Mouse (Mus musculus) ovary, adult 18-20 months (tissue): ENCODE measurements around the gene Apbb2.

ENCODE experiments used
- DNase-seq: peaks from one replicate; pipeline ENCODE4 v3.0.0; 2022; ENCODE audit warnings: low spot score, mixed read lengths

Apbb2 gene

DNA sequence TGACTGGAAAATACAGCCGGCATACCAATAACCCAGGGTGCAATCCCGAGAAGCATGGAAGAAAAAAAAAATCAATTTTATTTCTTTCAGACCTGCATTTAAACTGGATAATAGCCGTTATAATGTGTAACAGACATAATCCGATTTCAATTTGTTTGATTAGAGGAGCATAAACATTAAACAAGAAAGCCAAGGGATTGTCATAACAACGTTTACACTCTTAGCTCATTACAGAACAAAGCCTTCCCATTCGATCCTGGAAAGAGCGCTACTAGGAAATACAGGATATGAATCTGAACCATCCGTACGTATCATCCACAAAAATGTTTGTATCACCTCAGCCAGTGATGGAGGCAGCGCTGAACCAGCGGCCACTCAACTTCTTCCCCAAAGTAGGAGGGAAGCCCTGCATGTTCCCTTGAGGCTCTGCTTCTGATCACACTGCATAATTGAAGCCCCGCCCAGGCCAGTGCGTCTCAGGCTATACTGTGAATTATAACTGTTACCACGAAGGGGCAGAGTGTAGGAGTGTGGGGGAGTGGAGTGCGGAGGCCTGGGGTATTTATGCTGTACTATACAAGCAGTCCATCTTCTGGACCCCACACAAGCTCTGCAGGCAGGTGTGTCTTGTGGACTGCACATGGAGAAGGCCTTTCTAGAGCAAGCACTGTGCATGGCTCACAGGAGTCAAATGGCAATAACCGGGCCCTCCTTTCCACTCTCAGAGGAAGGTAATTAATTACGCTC, 278.1 kb downstream of the Apbb2 start:
- no peak for DNase-seq

GRCm38 (mm10) chr5:66338583-66338982, 280.0 kb downstream of the Apbb2 start:
- DNase-seq = no peak

GRCm38 (mm10) chr5:66337969-66338345, 280.6 kb downstream of the Apbb2 start:
- no peak for DNase-seq

DNA sequence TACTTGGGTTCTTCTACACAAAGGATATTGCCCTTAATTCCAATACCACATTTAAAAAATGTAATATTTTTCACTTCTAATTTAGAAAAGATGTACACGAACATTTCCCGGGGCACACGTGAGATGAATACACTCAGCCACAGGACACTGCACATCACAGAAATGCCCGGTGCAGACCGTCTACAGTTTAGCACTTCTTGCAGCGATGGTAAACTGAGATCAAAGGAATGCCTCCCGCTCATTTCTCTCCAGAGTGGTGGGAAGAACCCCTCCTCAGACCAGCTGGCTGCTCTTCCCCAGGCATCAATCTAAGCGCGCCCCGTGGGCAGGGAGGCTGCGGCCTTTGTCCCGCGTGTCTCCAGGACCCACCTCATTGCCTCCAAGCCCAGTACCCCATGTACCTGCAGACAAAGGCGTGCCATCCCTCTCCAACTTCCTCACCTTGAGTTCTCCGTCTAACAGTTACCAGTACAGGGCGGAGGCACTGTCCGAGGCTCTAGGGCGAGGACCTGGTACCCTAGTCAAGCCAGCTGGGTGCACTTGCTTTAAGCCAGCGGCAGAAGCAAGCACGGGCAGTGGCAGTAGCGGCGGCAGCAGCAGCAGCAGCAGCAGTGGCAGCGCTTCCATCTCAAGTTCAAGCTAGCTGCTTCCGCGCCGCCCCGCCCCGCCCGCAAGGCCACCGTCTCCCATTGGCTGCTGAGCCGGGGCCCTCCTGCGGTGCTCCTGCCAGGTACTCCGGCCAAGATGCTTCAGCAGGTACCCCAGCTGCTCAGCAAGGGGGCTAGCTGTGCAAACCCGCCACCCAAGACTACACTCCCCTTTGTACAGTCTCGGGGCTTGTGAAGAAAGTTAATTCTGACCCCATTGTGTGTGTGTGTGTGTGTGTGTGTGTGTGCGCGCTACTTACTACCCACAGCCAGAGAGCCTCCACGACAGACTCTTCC, 281.3 kb downstream of the Apbb2 start:
- peak; percentile 38 for DNase-seq

GRCm38 (mm10) chr5:66330806-66331205, 287.8 kb downstream of the Apbb2 start:
- DNase-seq = no peak

GRCm38 (mm10) chr5:66328766-66329165, 289.8 kb downstream of the Apbb2 start:
- no peak for DNase-seq

- DNase-seq = no peak
These were observed 290.4 kb downstream of the Apbb2 start for GRCm38 (mm10) chr5:66327949-66328726.

DNA sequence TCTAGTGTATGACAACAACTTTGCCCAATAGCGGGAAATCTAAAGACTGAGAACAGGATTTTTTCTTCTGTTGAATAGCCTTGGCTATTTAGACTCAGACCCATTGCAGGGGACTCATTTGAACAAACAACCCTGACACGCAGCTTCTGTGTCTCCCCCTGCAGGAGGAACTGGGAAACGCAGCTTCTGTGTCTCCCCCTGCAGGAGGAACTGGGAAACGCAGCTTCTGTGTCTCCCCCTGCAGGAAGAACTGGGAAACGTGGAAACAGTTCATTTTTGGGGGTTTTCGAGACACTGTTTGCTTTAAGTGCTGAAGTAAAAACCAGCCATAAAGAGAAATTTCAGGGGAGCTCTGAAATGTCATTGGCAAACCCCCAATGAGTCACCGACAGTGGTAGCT, 292.2 kb downstream of the Apbb2 start:
- DNase-seq = no peak

DNA sequence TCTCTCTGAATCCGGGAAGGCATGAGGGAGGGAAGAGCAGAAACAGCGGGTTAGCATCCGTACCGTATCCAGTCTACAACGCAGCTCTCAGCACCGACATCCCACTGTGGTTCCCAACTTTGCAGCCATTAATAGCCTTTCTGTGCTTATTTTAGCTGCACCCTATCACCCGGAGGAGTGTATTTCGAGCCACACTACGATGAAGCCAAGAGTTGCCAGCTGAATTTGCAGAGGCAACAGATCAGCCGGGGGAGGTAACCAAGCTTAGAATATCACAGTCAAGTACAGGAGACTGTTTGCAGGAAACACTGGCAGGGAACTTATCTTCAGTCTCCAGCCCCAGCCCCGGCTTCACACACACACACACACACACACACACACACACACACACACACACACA, 295.0 kb downstream of the Apbb2 start:
- no peak for DNase-seq

DNA sequence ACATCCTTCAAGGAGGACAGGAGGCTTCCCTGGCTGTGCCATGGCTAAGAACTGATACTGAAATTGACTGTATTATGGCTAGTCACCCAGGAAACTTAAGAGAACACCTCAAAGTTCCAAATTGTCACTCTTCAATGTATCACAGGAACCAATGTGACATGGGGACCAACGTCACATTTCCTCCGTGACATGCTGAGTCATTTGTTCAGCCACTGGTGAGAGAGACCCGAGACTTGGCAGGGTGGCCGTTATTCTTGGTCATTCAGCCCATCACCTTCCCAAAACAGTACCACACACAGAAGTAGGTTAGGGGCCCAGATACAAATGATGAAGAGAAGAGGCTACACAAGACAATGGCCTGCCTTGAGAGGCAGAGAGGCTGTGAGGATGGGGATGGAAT, 295.5 kb downstream of the Apbb2 start:
- DNase-seq = no peak

DNA sequence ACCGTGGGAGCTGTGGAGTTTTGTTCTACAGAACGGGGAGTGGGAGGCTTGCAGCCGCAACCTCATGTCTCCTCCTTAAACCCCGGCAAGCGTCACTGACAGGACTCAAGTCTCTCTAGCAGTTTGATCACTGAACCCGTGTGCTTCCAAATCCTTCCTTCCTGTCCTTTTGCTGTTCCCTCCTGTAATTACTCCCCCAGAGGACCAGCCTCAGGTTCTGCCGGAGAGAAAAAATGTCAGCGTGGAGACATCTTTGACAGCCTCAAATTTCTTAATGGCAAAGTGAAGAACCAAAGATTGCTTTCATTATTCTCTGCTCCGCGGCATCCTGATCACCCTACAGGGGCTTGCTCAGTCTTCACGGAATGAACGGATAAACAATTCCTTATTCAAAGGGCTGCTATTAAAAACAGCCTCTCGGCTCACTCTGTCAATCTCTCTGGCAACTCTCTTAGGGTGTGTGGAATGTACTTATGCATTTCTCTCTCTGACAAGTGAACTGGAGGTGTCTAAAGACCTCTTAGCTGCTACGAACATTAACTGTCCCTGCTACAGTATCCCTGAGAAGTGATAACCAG, 298.7 kb downstream of the Apbb2 start:
- no peak for DNase-seq

GRCm38 (mm10) chr5:66319341-66319740, 299.2 kb downstream of the Apbb2 start:
- no peak for DNase-seq

DNA sequence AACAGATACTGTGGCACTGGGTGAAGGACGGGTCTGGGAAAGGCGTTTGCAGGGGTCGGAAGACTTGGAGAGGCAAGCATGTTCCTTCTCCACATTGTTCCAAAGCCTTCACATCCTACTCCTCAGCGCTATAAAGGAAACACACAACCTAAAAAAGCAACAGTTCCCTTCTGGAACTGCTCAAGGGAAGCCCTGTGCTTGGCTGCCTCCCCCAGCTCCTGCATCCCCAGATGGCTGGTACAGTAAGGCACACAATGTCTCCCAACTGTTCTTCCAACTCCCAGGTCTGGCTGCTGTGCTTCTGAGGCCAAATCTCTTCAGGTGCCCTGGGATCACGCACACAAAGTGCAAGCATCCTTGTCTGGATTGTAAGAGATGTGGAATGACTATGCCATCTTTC, 302.8 kb downstream of the Apbb2 start:
- DNase-seq = no peak

- DNase-seq = no peak
These were observed 307.8 kb downstream of the Apbb2 start for GRCm38 (mm10) chr5:66310806-66311205.

DNA sequence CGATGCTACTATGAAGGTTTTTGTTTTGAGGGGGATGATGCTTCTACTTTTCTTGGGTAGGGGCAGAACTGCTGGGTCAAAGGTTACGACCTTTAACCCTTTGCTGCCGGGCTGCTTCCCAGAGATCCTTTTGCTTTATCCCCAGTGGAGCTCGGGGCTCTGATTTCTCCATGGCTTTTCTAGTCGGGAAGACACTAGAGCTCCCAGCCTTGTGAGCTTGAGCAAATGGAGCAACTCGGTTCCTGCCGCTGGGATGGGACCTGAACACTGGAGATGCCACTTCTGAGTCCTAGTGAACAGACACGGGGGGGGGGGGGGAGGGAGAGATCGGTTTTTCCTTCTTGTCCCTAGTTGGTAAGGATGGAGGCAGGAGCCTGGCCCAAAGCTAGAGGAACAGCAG, 308.3 kb downstream of the Apbb2 start:
- no peak for DNase-seq

GRCm38 (mm10) chr5:66305511-66305910, 313.1 kb downstream of the Apbb2 start:
- no peak for DNase-seq

DNA sequence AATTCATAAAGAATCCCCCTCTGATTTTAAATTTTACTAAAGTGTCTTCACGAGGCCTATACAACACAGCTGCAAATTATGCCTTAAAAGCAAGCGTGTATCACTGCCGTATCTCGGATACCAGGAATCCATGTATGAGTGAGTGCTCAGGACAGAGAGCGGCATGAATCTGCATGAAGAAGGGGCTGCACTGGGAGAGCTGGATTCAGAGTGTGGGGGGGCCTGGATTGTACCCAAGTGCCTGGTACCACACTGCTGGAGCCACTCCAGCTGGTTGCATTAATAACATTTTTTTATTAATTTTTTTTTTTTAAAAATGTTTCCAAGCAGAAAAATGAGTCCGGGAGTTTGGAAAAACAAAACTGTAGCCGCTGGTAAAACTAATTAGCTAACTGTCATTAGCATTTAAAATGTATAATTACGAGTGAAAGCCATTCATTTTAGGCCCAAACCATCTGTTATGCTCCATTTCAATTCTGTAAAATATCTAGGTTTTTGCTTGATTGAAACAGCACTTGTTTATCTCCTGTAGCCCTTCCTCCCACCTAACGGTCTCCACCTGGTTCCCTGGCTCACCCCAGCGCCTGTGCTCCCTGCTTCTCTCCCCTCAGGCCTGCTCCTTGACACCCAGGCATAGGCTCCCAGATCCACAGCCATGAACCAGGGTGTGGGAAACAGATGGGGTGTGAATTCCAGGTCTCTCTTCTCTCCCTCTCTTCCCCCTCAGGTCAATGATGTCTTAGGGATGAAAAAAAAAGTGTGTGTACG, 314.1 kb downstream of the Apbb2 start:
- DNase-seq = no peak

GRCm38 (mm10) chr5:66302873-66303272, 315.7 kb downstream of the Apbb2 start:
- DNase-seq = no peak

DNA sequence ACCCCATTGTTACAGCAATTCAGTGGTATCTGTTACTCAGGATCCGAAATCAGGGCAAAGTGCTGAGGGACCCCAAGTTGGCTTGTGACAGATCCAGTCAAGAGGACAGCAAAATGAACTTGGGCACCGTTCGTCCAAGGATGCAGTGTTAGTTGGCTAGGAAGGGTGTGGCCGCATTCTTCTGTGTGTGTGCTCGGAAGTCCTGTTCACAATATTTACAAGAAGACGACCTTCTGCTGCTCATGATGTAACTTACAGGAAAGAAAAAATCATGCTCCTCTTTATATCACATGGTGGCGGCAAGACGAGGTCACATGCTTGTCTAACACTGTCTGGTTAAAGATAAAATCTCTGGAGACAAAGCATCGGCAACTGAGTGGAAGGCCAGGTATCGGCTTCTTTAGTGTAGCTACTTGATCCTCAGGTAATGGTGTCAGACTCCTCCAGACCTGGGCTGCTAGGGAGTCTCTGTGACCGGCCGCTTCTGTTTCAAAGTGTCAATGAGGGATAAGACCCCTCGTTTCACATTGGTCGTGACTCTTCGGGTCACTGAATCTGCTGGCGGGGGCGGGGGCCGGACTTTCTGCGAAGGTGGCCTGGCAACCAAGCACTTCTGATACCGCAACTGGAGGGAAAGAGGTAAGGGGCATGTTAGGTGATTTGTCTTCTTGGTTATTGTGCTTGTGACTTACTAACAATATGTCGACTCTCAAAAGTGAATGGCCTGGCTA, 316.3 kb downstream of the Apbb2 start:
- no peak for DNase-seq

GRCm38 (mm10) chr5:66300576-66300975, 318.0 kb downstream of the Apbb2 start:
- no peak for DNase-seq

DNA sequence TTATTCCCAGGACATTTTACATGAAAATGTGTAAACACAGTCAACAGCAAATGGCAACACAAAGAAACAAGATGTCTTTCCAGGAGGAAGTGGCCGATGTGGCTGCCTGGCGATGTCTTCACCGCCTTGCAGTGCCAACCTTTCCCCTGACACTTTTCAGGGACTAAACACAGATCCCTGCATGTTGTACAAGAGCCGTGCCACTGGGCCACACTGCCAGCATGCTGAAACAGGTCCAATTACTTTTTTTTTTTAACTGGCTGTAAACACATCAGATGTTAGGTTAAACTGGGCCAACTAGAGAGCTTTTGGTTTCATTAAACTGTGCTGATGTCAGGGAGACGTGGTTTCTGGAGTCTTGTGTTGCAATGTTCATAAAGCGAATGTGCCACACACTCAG, 319.7 kb downstream of the Apbb2 start:
- DNase-seq = no peak
